Mouse (Mus musculus) hindbrain, embryonic 10.5 days (tissue): ENCODE data around the gene B3gnt2. TPM values are rescaled to one million over a fixed set of nuclear protein-coding genes. Genes with fewer than 3 reads are reported as not detected.

Source experiments
- polyA plus RNA-seq: library from polyadenylated mRNA; unstranded; fragments of >200 nt; fragmentation: Nextera tagmentation; extraction: Ambion mirVana; gene quantifications from 2 replicates; pipeline ENCODE4 v1.2.1, GENCODE M21; 2016

B3gnt2 gene
- polyA plus RNA-seq, 1 experiment from 2014 or later, result 1.2 TPM

Other genes with a start within 250 kb of the B3gnt2 start
- gene Zrsr1, start 111.0 kb upstream of the B3gnt2 start, polyA plus RNA-seq, result 2.7 and 3.2 TPM in 2 replicates
- 3.3 and 4.5 TPM in 2 replicates for gene Gm28048, start 121.1 kb upstream of the B3gnt2 start, polyA plus RNA-seq
- gene Commd1, start 121.4 kb upstream of the B3gnt2 start, polyA plus RNA-seq, result 374 and 405 TPM in 2 replicates
- 387 and 408 TPM in 2 replicates for gene Cct4, start 129.6 kb upstream of the B3gnt2 start, polyA plus RNA-seq
- gene Fam161a, start 146.6 kb upstream of the B3gnt2 start, polyA plus RNA-seq, result 2.9 and 4.0 TPM in 2 replicates